Mouse (Mus musculus) megakaryocyte, adult 5-6 weeks (primary cell): Measurements from ENCODE around the gene Map6. TPM values are rescaled to one million over a fixed set of nuclear protein-coding genes. Genes with fewer than 3 reads are reported as not detected.
A peak's percentile ranks its signal among the peaks of the same experiment; 100 is the strongest.

Experiments
- ATAC-seq: 2 replicates; pipeline ENCODE4 v1.8.0; 2016; ENCODE audit warnings: mild to moderate bottlenecking, inconsistent platforms; ENCODE audit not compliant: poor library complexity, severe bottlenecking
- total RNA-seq, 2 experiments: library from RNA; stranded (forward) in 1 of 2; stranded (reverse) in 1 of 2; fragments of 153-499, 151-499 nt in 1 of 2; fragments of 221-1000, 200-1000 nt in 1 of 2; gene quantifications; 2 replicates each; pipeline versions ENCODE4 v1.2.3 to v1.2.4; 2015 to 2017

Gene Map6
- total RNA-seq (2015) (0.07 and 0.25 TPM in 2 replicates), total RNA-seq (2017) (0.22 and 0.94 TPM in 2 replicates)

DNA sequence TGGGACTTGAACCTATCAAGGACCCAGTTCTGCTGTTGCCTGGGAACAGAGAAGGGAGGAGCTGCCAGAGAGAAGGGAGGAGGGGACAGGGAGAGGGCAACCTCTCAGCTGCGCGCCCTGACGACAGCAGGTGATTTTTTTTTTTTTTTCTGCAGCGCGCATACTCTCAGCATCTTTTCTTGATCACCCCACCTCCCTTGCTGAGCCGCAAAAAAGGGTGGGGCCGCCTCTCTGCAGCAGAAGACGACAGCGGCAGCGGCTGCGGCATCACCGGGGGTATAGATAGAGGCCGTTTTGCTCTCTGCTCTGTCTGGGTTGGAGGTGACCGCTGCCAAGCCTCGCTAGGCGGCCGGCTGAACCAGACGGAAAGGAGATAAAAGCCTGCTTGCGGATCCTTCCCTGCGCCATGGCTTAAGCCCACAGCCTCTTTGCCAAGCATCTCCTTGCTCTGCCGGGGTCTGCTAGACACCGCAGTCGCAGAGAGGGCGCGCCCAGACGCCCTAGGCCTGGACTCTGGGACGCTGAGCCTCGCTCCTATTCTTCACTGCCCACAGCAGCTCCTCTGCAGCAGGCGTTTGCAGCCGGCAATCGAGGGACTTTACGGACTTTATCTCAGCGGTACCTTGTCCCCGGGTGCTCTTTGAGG is at the start of gene Map6:
Gene Map6, plus strand, starts transcription at position 197 of the 646 bp plus-strand sequence.
- 0 out of 2 replicates have a peak, but pooled peaks have one; percentile 10 for ATAC-seq

DNA sequence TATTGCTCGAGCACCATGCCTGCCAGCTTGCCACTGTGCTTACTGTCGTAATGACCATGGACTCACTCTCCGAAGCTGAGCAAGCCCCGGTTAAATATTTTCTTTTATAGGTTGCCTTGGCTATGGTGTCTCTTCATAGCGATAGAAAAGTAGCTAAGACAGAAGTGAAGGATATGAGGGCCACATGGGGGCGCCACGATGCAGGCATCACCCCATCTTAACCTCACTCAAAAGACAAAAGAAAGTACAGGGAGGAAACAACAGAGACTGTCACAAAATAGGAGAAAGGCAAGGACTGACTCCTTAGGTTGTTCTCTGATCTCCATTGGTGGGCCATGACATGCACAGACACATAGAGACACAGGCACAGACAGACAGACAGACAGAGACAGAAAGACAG is 43.0 kb upstream of the Map6 start:
- peak; percentile 43; the same call in 1 of the 2 replicates for ATAC-seq

DNA sequence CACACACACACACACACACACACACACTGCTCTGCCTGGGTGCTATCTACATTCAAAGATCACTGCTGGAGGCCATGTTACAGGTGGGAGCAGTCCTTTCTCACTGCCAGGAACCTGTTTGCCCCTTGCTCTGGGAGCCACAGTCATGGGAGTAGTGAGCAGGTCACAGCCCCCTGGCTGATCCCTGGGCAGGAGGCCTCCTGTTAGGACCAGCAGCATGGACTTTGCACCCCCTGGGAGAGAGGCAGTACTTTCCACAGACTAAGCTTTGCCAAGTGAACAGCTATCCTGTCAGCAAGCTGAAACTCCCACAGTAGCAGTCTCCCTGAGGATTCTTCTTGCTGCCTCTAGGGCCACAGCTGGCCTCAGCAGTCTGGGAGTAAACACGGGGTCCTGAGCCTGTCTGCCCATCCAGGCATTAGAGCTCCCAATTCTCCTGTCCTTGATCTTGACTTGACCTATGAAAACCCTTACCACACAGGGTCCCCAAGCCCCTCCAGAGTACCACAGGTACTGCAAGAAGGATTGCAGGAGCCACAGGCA is 42.5 kb upstream of the Map6 start:
- no peak for ATAC-seq

DNA sequence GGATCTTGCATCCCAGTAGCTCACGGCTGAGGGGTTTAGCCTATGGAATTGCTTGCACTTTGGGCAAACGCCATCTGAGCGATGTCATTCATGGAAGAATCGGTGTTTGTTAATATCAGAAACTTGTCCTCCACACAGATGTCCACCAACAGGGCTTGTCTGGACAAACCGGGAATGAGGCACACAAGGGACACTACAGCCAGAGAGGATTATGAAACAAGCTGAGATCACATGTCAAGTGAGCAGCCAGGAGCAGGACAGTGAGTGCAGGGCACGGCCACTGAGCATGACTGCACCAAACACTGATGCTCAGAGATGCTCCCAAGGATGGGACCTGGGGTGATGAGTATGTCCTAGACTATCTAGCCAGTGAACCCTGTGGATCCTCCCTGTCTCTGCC is 41.8 kb upstream of the Map6 start:
- no peak for ATAC-seq

DNA sequence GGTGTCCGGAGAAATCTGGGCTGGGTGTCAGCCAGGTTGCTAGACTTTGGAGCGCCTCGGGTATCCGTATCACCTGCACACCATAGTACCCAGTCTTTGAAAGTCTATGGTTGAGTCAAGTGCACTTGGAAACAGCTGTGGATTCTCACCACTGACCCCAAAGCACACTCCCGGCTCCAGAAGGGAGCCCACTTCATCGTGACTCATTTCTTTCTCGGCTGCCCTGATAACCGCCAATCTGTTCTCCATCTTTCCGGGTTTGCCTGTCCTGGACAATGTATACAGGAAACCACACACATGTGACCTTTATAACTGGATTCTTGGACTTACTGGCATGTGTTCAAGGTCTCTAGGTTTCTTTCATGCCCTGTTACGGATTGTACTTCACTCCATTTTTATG is 40.6 kb upstream of the Map6 start:
- no peak for ATAC-seq

DNA sequence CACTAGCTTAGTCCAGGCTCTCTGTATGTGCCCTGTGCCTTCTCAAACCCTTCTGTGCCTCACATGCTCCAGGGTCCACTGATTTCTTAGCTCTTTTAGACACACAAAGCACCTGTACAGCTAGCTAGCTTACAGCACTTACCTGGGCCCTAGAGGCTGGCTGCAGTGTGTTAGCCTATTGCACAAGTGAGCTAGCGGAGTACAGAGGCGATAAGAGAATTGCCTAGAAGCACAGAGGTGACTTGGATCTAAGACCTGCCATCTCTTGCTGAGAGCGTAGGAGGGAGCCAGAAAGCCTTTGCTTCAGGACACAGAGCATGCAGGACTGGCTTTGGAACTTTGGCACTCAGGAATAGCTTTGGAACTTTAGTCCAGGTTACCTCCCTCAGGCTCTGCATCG is 40.0 kb upstream of the Map6 start:
- no peak for ATAC-seq

DNA sequence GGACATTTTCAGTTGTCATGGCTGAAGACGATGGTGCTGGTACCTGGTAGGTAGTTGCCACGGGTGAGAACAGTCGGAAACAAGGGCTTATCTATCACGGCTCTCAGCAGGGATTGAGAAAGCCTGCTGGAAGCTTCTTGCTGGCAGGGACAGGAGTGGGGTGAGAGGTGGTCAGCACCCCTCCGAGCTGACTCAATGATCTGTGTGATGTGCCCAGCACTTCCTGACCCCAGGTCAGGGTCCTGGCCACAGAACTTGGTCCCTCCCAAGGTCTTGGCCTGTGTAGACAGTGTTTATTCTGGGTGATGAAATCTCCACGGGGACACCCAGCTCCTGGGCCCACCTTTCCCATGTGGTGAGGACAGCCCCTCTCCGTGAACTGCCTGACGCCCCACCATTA is 38.4 kb upstream of the Map6 start:
- ATAC-seq, result no peak

DNA sequence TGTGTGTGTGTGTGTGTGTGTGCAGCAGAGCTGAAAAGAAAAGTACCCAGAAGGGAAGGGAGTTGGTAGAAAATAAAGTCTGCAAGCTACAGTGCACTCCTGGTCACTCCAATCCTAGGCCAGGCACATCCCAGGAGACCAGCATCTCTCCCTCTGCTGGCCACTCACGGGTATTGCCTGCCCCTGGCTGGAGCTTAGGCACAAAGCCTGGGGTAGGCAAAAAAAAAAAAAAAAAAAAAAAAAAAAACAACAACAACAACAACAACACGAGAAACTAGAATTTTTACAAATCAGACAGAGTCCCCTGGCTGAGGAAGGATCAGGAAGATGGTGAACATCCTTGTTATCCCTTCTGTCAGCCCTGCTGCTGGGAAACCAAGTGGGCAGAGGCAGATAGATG is 37.8 kb upstream of the Map6 start:
- ATAC-seq, result peak; percentile 88

DNA sequence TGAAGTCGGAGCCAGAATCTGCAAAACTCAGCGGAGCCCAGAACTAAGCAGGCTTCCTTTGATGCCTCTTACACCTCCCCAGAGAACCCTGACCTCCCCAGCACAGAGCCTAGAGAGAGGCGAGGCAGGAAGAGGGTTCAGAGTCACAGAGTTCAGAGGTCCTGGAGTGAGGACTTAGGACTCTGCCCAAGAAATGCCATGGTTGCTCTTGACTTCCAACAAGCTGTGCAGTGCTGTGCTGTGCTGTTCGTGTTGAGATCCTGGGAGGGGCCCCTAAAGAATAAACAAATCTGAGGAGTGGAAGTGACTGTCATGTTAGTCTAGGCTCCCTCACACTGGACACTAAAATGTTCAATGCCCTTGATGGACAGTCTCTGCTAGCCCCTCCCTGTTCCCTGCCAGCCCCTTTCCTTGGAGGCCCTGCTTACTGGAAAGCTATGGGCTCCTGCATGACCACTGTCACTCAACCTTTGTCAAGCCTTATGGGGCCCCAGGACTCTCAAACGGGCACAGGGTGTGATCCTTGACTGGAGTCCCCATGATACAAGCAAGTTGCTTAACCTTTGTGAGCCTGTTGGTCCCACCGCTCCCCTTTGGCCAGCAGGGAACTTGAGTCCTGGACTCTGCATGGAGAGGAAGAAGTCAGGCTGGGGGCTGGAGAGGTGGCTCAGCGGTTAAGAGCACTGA is 37.0 kb upstream of the Map6 start:
- ATAC-seq, result no peak

DNA sequence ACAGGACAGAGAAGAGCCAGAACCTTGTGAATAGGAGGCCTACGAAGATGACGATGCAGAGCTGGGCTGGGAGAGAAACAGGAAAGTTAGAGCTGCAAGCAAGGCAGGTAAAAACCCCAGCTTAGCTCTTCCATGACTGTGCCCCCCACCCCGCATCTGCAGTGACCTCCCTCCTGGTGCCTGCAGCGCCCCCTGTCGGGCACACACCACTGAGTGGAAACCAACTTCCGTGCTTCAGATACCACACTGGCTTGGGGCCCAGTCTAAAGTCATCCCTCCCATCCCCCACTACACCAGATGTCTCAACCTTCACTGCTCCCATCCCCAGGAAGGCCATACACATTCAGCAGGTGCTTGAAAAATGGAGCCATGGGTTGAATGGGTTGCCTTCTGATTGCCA is 34.7 kb upstream of the Map6 start:
- ATAC-seq, result no peak

DNA sequence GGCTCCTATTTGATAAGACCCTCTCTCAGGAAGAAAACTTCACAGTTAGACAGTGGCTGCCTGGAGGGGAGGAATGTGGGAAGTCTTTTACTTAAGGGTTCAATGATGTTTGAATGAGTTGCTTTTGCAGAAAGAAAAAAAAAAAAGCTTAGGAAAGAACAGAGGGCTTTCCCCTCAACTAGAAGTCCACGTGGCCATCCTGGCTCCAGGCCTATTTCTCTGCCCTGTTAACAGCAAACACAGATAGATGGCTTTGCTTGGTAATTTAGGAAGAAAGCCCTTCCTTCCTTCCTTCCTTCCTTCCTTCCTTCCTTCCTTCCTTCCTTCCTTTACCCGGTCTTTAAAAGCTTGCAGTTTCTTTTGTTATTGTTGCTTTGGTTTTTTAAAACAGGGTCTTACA is 32.3 kb upstream of the Map6 start:
- ATAC-seq, result no peak

DNA sequence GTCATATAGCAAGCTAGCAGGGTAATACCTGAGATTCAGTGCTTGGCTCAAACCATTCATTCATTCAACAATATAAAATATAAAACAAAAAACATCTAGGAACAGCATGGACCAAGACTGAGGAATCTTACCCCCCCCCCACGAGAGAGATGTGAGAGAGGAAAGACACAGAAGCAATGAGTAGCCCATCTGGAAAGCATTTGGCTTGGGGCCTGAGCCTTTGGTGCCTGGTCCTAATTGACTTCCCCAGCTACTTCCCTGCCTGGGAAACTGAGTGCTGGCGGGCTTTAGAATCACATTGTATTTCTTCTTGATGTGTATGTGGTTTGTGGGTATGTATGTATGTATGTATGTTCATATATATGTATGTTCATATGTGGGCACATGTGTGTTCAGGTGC is 31.6 kb upstream of the Map6 start:
- no peak for ATAC-seq

DNA sequence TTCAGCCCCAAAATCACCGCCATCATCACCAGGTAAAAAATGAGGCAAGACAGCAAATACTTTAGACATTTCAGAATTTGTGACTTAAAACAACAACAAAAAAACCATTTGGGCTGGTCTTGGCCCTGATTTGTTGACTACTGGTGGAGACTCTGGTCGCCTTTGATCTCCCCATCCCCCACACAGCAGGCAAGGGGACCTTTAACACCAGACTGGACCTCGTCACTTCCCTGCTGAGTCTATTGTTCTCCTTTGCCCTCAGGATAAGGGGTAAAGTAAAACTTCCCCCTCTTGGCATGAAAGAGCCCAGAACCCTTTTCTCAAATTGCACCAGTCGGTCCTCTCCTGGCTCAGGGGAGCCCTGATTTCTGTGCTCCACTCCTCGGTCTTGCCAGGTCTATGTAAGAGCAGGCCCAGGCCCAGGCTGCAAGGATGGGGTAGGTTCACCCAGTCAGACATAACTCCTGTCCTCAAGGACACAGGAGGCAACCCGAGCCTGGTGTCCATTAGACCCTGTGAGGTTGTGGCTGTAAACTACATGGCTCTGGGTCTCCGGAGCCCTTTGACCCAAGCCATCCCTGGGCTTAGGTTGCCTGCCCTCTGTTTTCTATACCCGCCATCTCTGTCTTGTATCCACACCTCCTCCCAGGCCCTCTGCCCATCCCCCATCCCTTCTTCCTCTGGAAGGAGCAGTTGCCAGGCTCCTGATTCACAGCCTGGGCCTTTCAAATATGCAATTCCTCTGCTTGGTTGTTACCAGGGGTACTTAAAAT is 30.2 kb upstream of the Map6 start:
- no peak for ATAC-seq

DNA sequence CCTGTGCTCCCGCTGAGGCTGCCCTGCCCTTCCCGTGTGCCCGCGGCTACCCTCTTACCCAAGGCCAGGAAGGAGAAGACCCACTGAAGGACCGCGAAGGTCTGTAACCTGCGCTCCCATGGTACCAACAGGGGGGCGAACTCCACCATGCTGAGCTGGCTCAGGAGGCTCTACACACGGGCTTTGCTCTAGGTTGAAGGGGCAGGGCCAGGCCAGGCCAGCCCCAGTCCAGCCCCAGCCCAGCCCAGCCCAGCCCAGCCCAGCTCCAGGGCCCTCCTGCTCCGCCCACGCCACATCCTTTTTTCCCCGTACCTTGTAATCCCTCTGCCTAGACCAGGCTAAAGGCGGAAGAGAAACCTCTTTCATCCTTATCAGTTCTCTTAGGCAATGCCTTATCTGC is 28.8 kb upstream of the Map6 start, which contains the start of gene Mogat2:
Gene Mogat2, minus strand, starts transcription at position 203 of the 400 bp plus-strand sequence.
- peak; percentile 92 for ATAC-seq

DNA sequence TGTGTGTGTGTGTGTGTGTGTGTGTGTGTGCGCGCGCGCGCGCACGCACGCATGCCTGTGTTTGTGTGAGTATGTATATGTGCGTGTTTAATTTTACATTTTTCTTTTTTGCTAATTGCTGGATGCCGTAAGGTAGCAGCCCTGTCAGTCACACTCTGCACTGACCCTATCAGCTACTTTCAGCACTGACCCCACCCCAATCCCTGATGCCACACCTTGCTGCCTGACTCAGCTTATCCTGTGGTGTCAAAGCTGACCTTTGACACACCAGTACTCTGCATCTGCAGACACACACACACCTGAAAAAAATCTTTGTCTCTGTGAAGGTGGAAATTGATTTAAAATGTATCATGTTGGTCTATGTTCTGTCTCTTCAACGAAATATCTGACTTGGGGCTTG is 25.1 kb upstream of the Map6 start:
- no peak for ATAC-seq

DNA sequence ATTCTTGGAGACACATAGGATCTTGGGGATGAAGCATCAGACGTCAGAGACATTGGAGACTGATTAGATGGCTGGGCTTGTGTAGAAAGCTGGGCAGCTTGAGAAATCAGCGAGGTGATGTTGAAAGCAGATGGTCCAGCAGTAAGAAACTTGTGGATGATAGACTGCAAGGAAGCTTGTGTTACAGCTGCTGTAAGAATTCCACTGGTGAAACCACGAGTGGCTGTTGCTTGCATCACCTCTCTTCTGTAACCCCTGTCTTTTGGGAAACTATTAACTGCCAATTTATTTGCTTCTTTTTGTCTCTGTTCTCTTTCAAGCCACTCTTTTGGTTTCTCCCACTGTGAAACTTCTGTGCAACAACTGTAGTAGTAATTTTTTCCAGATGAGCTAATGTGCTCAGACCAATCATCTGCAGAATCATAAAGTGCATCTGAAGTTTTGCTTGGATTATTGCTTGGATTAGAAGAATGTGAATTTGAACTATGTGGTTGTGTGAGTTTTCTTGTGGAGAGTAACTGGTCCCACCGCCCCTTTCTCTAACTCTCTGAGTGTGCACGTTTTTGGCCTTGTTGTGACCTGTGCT is 19.0 kb upstream of the Map6 start:
- ATAC-seq, result peak; percentile 41

DNA sequence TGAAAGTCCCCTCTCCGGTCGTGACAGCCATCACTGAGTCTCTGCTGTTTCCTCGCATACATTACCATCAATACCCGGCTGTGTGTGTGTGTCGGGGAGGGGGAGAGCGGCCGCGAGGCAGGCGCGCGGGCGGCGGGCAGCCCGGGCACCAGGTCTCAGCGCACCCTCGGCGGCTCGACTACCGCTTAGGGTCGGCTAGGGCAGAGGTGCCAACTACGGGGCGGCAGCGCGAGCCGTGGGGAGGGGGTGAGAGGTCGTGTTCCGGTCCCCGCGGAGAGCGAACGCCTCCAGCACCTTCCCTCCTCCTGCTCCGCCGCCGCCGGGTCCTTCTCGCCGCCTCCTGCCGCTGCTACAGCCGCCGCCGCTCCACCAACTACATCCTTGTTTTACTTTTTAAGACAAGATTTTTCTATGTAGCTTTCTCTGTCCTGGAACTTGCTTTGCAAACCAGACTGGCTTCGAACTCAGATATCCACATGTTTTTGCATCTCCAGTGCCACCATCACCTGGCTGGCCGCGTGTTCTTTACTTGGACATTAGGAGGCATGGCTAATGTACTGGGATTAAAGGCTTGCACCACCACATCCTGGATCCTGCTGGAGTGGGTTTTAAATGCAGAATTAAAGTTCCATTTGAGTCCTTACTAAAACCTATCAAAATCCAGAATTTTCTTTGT is 18.2 kb upstream of the Map6 start:
- ATAC-seq, result peak; percentile 73

DNA sequence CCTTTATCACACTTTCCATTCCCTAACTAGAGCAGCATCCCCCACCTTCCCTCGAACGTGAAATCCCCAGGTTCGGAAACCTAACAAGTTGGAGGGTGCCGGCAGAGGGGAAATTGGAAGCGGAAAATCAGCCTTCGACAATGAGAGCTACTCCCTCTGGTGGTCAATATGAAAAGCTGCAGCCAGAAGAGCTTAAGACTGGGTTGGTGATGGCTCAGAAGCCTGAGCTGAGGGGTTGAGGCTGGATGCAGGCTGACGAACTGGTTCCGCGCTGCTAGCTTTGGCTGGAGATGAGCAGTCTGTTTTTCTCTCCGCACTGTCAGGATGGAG is 17.7 kb upstream of the Map6 start:
- ATAC-seq, result peak; percentile 61

DNA sequence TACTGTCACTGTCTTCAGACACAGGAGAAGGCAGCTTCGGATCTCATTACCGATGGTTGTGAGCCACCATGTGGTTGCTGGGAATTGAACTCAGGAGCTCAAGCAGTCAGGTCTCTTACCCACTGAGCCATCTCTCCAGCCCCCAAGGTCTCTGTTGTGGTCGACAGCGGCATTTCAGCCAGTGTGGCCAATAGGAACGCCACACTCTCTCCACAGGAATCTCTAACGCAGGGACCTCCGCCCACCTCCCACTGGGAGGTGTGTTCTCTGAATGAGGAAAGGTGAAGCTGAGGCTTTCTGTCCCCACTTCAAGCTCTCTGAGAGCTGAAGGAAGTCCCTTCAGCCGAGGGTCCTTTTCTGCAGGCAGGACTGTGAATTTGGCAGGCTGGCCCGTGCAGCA is 16.9 kb upstream of the Map6 start:
- no peak for ATAC-seq

DNA sequence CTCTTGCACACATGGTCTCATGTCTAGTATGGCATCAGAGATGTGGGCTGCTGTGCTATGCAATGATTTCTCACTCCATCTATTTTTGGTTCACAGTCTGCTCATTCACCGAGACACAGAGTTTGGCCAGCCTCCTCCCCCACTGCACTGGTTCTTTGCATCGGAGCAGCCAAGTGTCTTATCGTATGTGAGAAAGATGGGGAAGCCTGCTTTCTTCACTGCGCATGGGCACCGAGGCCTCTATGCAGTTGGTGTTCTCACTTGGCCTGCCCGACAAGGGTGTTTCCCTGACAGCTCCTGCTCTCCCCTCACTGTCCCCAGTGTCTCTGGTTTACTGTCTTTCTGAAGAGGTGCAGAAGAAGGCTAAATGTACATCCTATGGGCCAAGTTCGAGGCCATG is 12.2 kb upstream of the Map6 start:
- ATAC-seq, result peak; percentile 39

DNA sequence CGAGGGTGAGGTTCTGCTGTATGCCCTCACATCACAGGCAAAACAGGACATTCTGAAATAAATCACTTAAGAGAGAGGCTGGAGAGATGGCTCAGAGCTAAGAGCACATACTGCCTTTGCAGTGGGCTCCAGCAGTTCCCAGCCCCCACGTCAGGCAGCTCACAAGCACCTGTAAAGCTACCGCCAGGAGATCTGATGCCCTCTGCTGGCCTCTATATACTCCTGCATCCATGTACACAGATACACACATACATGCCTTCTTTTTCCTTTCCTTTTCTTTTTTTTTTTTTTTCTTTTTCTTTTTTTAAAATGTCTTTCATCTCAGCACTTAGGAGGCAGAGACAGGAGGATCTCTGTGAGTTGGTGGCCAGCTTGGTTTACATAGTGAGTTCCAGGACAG is 5.3 kb upstream of the Map6 start:
- ATAC-seq, result no peak
